Mouse (Mus musculus): ENCODE results near the gene Fgfr1op2.

DNA sequence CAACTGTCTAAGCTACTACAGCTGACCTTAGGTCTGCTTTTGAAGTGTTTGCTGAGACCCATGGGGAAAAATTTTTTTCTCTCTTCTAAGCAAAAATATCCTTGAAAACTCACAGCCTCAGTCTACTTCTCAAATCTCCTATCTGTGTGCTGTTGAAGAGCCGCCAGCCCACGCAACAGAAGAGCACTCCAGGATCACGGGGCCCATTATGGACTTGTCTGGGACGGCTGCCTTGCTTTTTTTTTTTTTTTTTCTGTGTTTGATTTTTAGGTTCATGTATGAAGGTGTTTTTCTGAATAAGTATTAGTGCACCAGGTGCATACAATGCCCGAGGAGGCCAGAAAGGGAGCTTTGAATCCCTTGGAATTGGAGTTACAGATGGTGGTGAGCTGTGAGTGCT is 59.5 kb downstream of the Fgfr1op2 start:
- no peak for TF ChIP-seq POLR2A (IDR thresholded peaks at IDR 0.05; ENCODE audit: low read depth, low read length)
- TF ChIP-seq CTCF (IDR thresholded peaks at IDR 0.05; ENCODE audit: borderline replicate concordance, insufficient read depth, low read length) = no peak
